Mouse (Mus musculus): ENCODE measurements at regions not wholly inside any gene's neighbourhood (a gene's known extent, or its start where the extent isn't known, plus 50 kb on each side); places are given as distances from the start of the nearest gene placed in this dataset.
"Not testable (repeated sequence)": the region's sequence is repeated elsewhere in the genome, so short reads cannot be mapped to it uniquely, and the experiment has no call there.

DNA sequence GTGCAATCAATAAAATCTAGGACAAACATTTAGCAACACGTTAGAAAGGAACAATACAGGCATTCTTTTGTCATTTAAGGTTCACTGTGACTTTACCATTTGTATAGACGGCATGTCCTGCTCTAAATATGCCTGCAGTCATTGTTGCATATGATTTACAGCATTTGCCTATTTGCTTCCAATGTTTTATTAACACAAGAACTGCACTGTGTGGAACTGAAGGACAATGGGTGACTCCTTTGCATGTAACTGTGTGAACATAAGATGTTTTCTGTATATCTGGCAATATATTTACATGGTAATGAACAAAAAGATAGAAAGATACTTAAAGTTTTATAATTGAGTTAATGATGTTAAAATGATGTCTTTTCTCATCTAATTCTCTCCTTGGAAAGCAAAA, 57.1 kb downstream of the Pou4f1 start:
- 34% methylated on average over 2 of the region's 2 CpGs for WGBS
- H3K9ac ChIP-seq (replicated peaks; ENCODE audit: low read depth, low read length), result no peak overlapping the region
- H3K36me3 ChIP-seq (ENCODE audit: control insufficient read depth, insufficient read depth, low read length), result no peaks in the 10 kb centered on the region
- no peak for ATAC-seq (ENCODE audit: insufficient number of reproducible peaks, insufficient read depth, low FRiP score, low read depth)
- no peaks in the 10 kb centered on the region for H3K9me3 ChIP-seq (ENCODE audit: control insufficient read depth, low read depth, low read length)
- H3K27me3 ChIP-seq (ENCODE audit: control insufficient read depth, insufficient read depth, low read length), result no peaks in the 10 kb centered on the region
- no peak overlapping the region for H3K4me3 ChIP-seq (ENCODE audit: low read depth, low read length)
- no peak overlapping the region for H3K4me2 ChIP-seq (replicated peaks; ENCODE audit: low read depth, low read length)
- H3K4me1 ChIP-seq (ENCODE audit: control insufficient read depth, insufficient read depth, low read length), result no peaks in the 10 kb centered on the region
- H3K27ac ChIP-seq (ENCODE audit: low read length), result no peak overlapping the region

DNA sequence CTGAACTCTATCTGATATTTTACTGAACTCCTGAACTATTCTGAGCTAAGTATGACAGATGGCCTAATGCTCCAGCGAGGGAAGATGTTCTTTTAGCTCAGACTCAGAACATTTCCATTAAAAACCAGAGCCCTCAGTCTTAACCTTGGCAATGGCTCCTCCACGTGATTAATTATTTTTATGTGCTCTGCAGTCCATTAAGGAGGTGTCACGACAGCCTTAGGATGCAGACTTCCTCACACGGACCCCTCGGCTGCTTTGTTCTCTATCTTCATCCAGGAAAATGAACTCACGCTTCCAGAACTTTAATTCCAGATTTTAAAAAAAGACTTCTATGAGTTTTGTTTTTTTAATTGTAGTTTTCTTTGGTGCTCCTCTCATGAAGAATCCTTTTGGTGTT, 57.5 kb downstream of the Pou4f1 start:
- H3K4me2 ChIP-seq (replicated peaks; ENCODE audit: low read depth, low read length), result no peak overlapping the region
- H3K36me3 ChIP-seq (ENCODE audit: control insufficient read depth, insufficient read depth, low read length), result no peaks in the 10 kb centered on the region
- WGBS, result 19% methylated on average over 6 of the region's 6 CpGs
- no peaks in the 10 kb centered on the region for H3K9me3 ChIP-seq (ENCODE audit: control insufficient read depth, low read depth, low read length)
- no peaks in the 10 kb centered on the region for H3K4me1 ChIP-seq (ENCODE audit: control insufficient read depth, insufficient read depth, low read length)
- no peaks in the 10 kb centered on the region for H3K27me3 ChIP-seq (ENCODE audit: control insufficient read depth, insufficient read depth, low read length)
- no peak overlapping the region for H3K4me3 ChIP-seq (ENCODE audit: low read depth, low read length)
- no peak for ATAC-seq (ENCODE audit: insufficient number of reproducible peaks, insufficient read depth, low FRiP score, low read depth)
- no peak overlapping the region for H3K9ac ChIP-seq (replicated peaks; ENCODE audit: low read depth, low read length)
- no peak overlapping the region for H3K27ac ChIP-seq (ENCODE audit: low read length)

DNA sequence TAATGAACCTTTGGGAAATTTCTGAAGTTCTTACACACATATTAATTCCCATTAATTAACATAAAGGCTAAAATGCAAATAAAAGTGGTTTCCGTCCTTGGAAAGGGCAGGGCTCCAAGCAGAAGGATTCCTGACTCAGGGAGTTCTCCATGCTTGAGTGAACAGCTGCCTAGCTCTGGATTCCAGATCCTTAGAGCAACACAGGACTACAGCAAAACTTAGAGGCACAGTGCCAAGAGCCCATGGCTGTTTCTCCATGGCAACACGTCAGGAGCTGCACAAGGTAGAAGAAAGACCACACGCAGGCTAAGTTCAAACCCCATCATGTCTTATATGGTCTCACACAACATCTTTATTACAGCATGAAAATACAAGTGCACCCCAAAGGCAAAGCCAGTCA, 61.7 kb downstream of the Pou4f1 start:
- no peak for ATAC-seq (ENCODE audit: insufficient number of reproducible peaks, insufficient read depth, low FRiP score, low read depth)
- Histone ChIP-seq H3K27me3 (ENCODE audit: control insufficient read depth, insufficient read depth, low read length) (no peaks in the 10 kb centered on the region), H3K9ac (replicated peaks; ENCODE audit: low read depth, low read length) (no peak overlapping the region), H3K9me3 (ENCODE audit: control insufficient read depth, low read depth, low read length) (no peaks in the 10 kb centered on the region), H3K36me3 (ENCODE audit: control insufficient read depth, insufficient read depth, low read length) (no peaks in the 10 kb centered on the region), H3K4me2 (replicated peaks; ENCODE audit: low read depth, low read length) (no peak overlapping the region), H3K4me3 (ENCODE audit: low read depth, low read length) (no peak overlapping the region), H3K4me1 (ENCODE audit: control insufficient read depth, insufficient read depth, low read length) (no peaks in the 10 kb centered on the region), H3K27ac (ENCODE audit: low read length) (no peak overlapping the region)
- WGBS, result 74% methylated on average over 3 of the region's 3 CpGs

DNA sequence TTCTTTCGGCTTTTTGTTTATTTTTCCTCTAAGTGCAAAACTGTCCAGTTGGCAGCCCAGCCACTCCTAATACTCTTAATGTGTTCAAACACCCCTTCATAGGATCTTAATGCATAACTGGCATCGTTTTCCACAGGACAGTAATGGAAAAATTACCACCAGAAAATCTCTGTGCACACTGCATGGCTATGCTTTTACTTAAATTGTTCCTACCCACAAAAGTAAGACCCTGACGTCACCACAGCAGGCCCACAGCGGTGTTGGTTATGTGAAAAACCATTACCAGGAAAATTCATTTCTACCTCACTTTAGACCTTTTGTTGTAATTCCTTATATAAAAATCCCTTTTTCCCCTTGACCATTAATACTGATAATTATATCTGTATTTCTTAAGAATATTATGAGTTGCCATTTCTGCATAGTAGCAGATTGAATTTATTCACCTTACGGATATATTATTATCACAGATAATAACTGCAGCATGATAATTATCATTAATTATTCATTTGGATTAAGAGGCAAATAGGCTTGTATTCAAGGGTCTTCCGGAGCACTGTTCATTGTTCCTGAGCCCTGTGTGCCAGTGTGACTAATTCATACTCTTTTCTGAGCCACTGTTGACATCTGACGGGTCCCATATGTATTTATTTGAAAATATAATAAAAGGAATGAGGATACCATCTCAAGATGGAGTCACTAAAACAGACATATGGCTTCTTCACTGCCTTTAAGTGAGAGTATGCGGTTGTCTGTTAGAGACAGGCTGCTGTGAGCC, 78.3 kb downstream of the Pou4f1 start:
- WGBS, result 75% methylated on average over 8 of the region's 8 CpGs
- H3K4me3 ChIP-seq (ENCODE audit: low read depth, low read length), result no peak overlapping the region
- H3K9me3 ChIP-seq (ENCODE audit: control insufficient read depth, low read depth, low read length), result no peaks in the 10 kb centered on the region
- no peak for ATAC-seq (ENCODE audit: insufficient number of reproducible peaks, insufficient read depth, low FRiP score, low read depth)
- no peaks in the 10 kb centered on the region for H3K27me3 ChIP-seq (ENCODE audit: control insufficient read depth, insufficient read depth, low read length)
- H3K4me2 ChIP-seq (replicated peaks; ENCODE audit: low read depth, low read length), result no peak overlapping the region
- H3K36me3 ChIP-seq (ENCODE audit: control insufficient read depth, insufficient read depth, low read length), result no peaks in the 10 kb centered on the region
- no peak overlapping the region for H3K27ac ChIP-seq (ENCODE audit: low read length)
- H3K4me1 ChIP-seq (ENCODE audit: control insufficient read depth, insufficient read depth, low read length), result no peaks in the 10 kb centered on the region
- H3K9ac ChIP-seq (replicated peaks; ENCODE audit: low read depth, low read length), result no peak overlapping the region

DNA sequence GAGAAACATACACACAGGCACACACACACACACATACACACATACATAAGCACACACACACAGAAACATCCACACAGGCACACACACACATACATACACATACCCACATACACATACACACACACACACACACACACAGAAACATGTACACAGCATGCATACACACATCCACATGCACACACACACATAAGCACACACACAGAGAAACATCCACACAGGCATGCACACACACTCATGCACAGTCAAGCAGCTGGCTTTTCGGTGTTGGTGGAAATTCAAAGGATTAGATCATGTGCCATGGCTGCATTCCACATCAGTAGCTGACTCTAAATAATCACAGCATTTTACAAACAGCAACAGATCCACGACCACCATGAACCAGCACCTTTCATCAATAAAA, 78.9 kb downstream of the Pou4f1 start:
- Histone ChIP-seq H3K4me3 (ENCODE audit: low read depth, low read length) (no peak overlapping the region), H3K9me3 (ENCODE audit: control insufficient read depth, low read depth, low read length) (no peaks in the 10 kb centered on the region), H3K4me2 (replicated peaks; ENCODE audit: low read depth, low read length) (no peak overlapping the region), H3K27me3 (ENCODE audit: control insufficient read depth, insufficient read depth, low read length) (no peaks in the 10 kb centered on the region), H3K4me1 (ENCODE audit: control insufficient read depth, insufficient read depth, low read length) (no peaks in the 10 kb centered on the region), H3K27ac (ENCODE audit: low read length) (no peak overlapping the region), H3K9ac (replicated peaks; ENCODE audit: low read depth, low read length) (no peak overlapping the region), H3K36me3 (ENCODE audit: control insufficient read depth, insufficient read depth, low read length) (no peaks in the 10 kb centered on the region)
- ATAC-seq (ENCODE audit: insufficient number of reproducible peaks, insufficient read depth, low FRiP score, low read depth), result no peak
- WGBS, result 59% methylated on average over 2 of the region's 2 CpGs

DNA sequence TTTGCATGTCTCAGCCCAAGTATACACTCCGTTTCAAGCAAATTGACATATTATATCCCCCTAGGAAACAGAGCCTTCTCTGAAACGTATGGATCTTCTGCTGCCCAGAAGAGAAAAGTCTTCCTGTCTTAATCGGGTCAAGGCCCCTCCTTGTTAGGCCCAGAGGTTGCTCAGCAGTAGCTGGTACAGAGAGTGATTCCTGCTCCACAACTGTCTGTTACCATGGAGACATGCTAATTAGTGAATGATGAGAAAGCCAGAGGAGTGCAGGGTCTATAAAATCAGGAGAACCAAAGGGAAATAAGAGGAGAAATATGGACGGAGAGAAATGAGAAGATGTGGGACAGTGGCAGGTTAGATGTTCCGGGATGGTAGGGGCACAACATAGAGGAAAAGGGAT, 86.8 kb downstream of the Pou4f1 start:
- Histone ChIP-seq H3K36me3 (ENCODE audit: control insufficient read depth, insufficient read depth, low read length) (no peaks in the 10 kb centered on the region), H3K9ac (replicated peaks; ENCODE audit: low read depth, low read length) (no peak overlapping the region), H3K27me3 (ENCODE audit: control insufficient read depth, insufficient read depth, low read length) (no peaks in the 10 kb centered on the region), H3K4me3 (ENCODE audit: low read depth, low read length) (no peak overlapping the region), H3K27ac (ENCODE audit: low read length) (no peak overlapping the region), H3K4me2 (replicated peaks; ENCODE audit: low read depth, low read length) (no peak overlapping the region), H3K4me1 (ENCODE audit: control insufficient read depth, insufficient read depth, low read length) (no peaks in the 10 kb centered on the region), H3K9me3 (ENCODE audit: control insufficient read depth, low read depth, low read length) (no peaks in the 10 kb centered on the region)
- no peak for ATAC-seq (ENCODE audit: insufficient number of reproducible peaks, insufficient read depth, low FRiP score, low read depth)
- 72% methylated on average over 5 of the region's 5 CpGs for WGBS

DNA sequence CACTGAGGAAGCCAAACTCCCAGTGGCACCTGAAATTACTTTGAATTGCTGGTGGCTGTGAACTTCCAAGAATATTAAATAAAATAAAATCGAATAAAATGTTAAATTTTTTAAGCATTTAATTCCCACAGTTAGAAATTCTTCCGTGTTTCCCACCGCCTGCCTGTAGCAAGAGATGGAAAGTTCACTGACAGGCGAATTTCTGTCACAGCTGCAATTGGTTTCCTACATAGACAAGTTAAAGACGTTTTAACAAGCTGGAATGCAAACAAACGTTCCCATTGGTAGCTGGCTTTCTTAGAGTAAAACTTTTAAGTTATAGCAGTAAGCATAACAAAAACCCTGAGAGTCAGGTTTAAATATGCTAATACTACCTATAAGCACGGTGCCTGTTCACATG, 95.0 kb downstream of the Pou4f1 start:
- H3K4me1 ChIP-seq (ENCODE audit: control insufficient read depth, insufficient read depth, low read length), result no peaks in the 10 kb centered on the region
- no peak for ATAC-seq (ENCODE audit: insufficient number of reproducible peaks, insufficient read depth, low FRiP score, low read depth)
- H3K9ac ChIP-seq (replicated peaks; ENCODE audit: low read depth, low read length), result no peak overlapping the region
- WGBS, result 42% methylated on average over 7 of the region's 7 CpGs
- no peaks in the 10 kb centered on the region for H3K27me3 ChIP-seq (ENCODE audit: control insufficient read depth, insufficient read depth, low read length)
- no peak overlapping the region for H3K27ac ChIP-seq (ENCODE audit: low read length)
- no peak overlapping the region for H3K4me2 ChIP-seq (replicated peaks; ENCODE audit: low read depth, low read length)
- H3K9me3 ChIP-seq (ENCODE audit: control insufficient read depth, low read depth, low read length), result no peaks in the 10 kb centered on the region
- no peaks in the 10 kb centered on the region for H3K36me3 ChIP-seq (ENCODE audit: control insufficient read depth, insufficient read depth, low read length)
- H3K4me3 ChIP-seq (ENCODE audit: low read depth, low read length), result no peak overlapping the region

DNA sequence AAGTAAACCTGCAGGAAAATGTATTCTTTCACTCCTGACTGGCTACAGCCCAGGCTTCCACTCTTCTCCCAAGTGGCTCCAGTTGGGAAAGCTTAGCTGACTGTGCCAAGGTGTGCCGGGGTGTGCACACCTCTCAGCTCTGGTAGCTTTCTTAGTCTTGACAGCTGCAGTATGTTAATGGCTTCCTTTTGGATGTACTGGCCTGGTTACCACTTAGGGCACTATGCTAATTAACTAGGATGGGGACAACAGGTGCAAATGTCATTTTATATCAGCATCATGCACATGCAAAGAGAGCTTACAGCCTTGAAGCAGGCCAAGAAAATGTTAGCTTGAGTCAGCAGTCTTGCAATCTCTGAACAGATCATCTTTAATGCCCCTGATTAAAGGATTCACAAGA, 111.2 kb downstream of the Pou4f1 start:
- ATAC-seq (ENCODE audit: insufficient number of reproducible peaks, insufficient read depth, low FRiP score, low read depth), result no peak
- WGBS, result 72% methylated on average over 1 of the region's 1 CpGs
- no peaks in the 10 kb centered on the region for H3K4me1 ChIP-seq (ENCODE audit: control insufficient read depth, insufficient read depth, low read length)
- H3K4me2 ChIP-seq (replicated peaks; ENCODE audit: low read depth, low read length), result no peak overlapping the region
- H3K9ac ChIP-seq (replicated peaks; ENCODE audit: low read depth, low read length), result no peak overlapping the region
- no peaks in the 10 kb centered on the region for H3K27me3 ChIP-seq (ENCODE audit: control insufficient read depth, insufficient read depth, low read length)
- no peak overlapping the region for H3K4me3 ChIP-seq (ENCODE audit: low read depth, low read length)
- H3K27ac ChIP-seq (ENCODE audit: low read length), result no peak overlapping the region
- no peaks in the 10 kb centered on the region for H3K9me3 ChIP-seq (ENCODE audit: control insufficient read depth, low read depth, low read length)
- no peaks in the 10 kb centered on the region for H3K36me3 ChIP-seq (ENCODE audit: control insufficient read depth, insufficient read depth, low read length)

DNA sequence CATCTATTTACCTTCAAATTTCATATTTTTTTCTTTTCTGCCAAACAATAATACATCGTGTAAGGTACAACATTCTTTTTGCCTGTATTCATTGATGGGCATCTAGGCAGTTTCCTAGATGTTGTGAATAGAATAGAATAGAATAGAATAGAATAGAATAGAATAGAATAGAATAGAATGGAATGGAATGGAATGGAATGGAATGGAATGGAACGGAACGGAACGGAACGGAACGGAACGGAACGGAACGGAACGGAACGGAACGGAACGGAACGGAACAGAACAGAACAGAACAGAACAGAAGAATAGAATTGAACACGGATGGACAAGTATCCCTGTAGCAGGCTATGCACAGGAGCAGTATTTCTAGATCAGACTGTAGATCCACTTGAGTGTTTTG, 131.0 kb downstream of the Pou4f1 start:
- H3K36me3 ChIP-seq (ENCODE audit: control insufficient read depth, insufficient read depth, low read length); H3K4me1 ChIP-seq (ENCODE audit: control insufficient read depth, insufficient read depth, low read length); H3K4me3 ChIP-seq (ENCODE audit: low read depth, low read length); H3K27me3 ChIP-seq (ENCODE audit: control insufficient read depth, insufficient read depth, low read length); H3K27ac ChIP-seq (ENCODE audit: low read length); H3K9ac ChIP-seq (replicated peaks; ENCODE audit: low read depth, low read length); H3K4me2 ChIP-seq (replicated peaks; ENCODE audit: low read depth, low read length); H3K9me3 ChIP-seq (ENCODE audit: control insufficient read depth, low read depth, low read length); ATAC-seq (ENCODE audit: insufficient number of reproducible peaks, insufficient read depth, low FRiP score, low read depth): not testable (repeated sequence)
- 93% methylated on average over 15 of the region's 15 CpGs for WGBS
